Mouse (Mus musculus): ENCODE data around the gene Grin1.

Grin1 gene

DNA sequence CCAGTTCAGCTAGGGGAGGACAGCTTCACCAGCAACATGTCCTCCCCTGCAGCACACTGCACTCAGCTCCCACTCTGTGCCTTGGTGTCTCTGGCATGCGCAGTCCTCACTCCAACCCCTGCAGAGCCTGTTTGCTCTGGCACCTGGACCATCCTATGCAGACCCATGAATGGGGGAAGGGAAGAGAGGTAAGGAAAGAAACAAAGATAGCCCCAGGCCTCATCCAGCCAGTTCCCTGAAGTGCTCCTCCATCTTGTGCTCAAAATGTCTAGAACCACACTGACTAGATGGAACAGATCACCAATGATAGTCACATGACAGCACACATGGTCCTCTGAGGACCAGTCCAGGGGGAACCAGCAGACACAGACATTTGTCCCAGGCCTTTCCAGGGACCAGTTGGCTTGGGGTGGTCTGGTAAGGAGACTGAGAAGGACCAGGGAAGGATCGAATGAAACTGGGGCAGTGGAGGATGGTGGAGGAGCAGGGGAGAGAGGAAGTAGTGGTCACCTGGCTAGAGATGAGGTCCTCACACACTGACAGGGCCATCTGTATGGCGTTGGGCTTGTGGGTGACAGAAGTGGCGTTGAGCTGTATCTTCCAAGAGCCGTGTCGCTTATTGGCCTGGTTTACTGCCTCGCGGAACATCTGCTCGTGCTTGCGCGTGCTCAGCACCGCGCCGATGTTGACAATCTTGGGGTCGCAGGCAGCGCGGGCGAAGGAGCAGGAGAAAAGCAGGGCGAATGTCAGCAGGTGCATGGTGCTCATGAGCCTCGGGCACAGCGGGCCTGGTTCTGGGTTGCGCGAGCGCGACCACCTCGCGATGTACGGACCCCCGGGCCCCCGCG, 644 bp downstream of the Grin1 start:
- no peak for DNase-seq (ENCODE audit: low read depth, low spot score)

DNA sequence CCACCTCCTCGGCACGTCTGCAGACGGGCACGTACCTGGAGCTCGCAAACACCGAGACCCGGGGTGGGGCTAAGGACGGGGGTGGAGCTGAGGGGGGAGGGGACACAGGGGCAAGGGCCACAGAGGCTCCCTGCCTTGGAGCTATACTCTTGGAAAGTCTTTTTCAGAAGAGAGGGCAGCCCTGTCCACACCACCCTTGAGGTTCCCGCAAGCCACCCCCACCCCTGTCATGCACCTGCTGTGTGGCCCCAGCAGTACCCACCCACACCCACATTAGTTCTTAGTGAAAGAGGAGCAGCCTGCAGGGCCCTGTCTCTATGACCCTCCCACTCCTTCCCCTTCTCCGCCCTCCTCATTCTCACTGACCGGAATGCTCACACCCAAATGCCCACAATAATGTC, 7.5 kb downstream of the Grin1 start:
- DNase-seq (ENCODE audit: low read depth, low spot score) = no peak

DNA sequence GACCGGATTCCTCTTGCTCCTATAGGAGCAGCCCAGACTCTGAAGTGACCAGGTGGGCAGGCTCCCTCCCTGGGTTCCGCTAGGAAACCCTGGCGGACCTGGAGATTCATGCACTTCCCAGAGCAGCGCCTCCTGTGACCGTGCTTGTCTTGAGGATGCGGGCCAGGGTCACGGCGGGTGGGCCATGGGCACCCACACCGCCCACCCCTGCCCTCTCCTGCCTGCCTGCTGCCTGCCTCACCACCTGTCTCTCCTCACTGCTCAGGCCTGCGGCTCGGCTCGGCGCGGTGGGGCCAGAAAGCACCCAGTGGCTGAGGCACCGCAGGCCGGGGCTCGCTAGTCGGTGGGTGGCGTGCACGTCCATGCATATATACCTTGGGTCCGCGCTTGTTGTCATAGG, 8.0 kb downstream of the Grin1 start:
- DNase-seq (ENCODE audit: low read depth, low spot score) = no peak

DNA sequence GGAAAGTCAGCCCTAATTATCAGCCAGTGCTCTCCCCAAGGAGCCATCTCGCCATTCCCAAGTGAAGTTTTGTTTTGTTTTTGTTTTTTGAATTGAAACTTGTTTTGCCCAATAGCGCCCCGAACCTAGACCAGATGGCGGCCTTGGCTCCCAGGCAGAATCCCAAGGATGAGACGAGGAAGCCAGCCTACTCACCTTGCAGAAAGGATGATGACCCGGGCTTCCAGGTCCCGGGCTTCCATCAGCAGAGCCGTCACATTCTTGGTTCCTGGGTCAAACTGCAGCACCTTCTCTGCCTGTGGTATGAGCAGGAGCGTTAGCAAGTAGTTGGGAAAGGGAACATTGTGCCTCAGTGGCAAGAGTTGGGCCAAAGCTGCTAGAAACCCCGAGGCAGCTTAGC, 8.8 kb downstream of the Grin1 start:
- DNase-seq (ENCODE audit: low read depth, low spot score) = no peak

DNA sequence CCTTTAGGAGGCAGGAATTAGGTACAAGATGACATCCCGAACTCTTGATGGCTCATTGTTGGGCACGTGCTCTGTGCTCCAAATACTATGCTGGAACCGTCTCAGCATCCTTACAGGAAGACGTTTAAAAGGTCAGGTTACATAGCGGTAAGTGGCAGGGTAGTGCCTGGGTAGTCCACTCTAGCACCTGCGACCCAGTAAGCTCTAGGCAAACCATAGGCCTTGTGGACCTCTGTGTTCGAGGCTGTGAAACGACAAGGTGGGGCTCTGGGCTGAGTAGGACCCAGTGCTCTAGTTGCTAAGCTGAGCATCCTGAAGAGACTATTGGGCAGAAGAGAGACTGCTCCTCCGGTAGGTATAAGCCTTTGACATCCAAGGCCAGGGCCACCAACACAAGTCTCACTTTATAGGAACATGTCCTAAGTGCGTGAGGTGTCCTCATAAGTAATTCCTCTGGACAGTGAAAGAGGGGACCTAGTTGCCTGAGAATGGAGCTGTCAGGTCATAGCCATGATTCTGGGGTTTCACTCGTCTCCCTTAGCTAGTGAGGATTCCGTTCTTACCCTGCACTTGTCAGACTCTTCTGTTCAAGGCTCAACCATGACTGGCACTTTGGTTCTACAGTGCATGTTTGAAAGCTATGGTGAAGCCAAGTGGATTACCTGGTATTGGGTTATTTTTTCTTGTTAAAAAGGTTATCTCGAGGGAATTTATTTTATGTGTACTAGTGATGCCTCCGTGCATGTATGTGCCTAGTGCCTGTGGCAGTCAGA, 13.2 kb downstream of the Grin1 start:
- DNase-seq (ENCODE audit: low read depth, low spot score) = no peak

DNA sequence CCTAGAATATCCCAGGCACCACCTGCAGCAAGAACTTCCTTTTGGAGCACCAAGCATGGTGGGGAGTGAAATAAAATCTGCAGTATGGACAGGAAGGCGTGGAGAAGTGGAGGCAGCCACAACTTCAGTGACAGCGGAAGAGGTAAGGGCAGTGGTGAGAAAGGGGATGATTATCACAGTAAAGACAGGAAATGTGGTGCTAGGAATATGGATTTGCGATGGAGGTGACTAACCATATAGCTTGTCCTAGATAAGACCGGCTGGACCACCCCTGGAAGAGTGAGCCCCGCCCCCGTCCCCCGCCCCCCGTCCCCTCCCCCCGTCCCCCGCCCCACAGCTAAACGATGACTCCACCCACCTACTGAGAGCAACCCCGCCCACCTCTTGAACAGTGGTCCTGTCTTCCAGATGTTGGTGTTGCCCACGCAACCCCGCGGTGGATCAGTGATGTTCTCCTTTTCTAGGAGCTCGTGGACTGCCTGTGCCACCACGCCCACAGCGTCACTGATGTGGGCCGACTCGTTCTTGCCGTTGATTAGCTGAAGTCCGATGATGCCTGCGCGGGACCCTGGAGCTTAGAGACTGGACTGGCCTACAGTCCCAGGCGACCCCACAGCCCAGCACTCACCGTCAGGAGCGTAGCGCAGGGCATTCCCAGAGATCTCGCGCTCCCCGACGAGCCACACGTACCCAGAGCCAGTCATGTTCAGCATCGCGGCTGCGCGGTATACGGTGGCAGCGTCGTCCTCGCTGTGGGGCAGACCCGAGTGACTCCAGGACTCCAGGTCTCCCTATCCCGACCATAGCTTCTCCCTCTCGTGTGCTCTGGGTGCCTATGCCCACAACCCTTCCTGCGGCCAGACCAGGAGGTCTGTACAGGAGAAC, 14.1 kb downstream of the Grin1 start:
- no peak for DNase-seq (ENCODE audit: low read depth, low spot score)

DNA sequence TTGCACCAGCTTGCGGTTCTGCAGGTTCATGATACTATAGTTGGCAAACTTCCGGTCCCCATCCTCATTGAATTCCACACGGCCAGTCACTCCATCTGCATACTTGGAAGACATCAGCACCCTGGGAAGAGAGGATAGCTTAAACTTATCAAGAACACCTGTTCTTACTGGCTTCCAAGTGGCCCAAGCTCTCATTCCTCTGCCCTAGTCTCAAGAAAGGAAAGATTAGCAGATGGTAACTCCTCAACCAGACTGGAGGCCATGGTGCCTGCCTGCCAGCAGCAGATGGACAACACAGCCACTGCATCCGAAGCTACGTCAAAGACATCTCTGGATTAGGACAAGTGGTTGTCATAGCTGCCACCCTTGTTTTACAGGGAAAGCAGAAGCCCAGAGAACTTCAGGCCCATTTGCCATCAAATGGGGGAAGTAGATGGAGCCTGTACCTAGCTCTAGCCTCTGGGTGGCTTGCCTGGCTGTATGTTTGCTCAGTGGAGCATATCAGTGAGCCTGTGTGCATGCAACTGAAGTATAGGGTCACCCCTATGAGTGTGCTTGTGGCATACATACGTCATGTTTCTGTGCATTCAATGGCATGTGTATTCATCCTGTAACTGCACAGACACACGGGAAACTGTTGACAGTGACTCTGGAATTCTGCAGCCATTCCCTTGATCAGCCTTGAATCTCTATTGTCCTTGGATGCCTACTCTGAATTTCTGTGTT, 14.9 kb downstream of the Grin1 start:
- no peak for DNase-seq (ENCODE audit: low read depth, low spot score)

DNA sequence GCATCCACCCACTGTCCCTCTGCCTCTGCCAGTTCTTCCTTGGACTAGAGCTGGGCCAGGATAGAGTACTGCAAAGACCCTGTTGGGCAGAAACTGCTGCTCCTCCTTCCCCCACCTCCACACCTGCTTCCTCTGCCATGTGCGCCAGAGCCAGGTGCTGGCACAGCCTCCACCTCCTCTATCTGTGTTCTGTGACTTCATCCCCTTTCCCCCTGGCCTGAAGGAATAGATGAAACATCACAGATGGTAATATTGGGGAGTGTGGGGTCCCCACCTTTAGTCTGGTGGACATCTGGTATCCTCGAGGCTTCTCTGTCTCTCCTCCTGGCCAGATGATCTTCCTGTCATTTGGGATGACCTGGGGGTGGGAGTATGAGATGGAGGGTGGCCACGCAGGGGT, 15.5 kb downstream of the Grin1 start:
- no peak for DNase-seq (ENCODE audit: low read depth, low spot score)

DNA sequence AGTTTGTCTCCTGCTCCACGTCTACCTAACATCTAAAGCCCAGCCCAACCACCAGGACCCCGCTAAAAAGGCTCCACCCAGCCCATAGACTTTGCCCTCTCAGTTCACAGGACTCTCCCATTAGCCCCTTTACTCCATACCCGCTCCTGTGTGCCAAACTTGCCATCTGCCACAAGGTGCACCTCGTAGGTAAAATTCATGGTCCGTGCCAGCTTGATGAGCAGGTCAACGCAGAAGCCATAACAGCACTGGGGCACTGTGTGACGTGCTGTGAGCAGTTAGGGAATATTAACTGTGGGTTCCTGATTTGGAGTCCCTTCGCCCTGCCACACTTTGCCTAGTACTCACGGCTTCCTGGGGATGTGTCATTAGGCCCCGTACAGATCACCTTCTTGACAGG, 20.9 kb downstream of the Grin1 start:
- DNase-seq (ENCODE audit: low read depth, low spot score) = no peak

DNA sequence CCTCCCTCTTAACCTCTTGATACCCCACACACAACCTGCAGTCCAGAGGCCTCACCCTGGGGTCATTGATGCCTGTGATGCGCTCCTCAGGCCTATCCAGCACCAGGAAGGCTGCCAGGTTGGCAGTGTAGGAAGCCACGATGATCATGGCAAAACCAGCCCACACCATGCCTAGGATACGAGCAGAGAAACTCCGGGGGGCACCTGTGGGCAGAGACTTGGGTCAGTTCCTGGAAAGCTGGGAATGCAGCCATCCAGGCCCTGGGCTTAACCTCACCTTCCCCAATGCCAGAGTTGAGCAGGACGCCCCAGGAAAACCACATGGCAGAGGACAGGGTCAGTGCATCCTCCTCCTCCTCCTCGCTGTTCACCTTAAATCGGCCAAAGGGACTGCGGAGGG, 21.9 kb downstream of the Grin1 start:
- no peak for DNase-seq (ENCODE audit: low read depth, low spot score)

DNA sequence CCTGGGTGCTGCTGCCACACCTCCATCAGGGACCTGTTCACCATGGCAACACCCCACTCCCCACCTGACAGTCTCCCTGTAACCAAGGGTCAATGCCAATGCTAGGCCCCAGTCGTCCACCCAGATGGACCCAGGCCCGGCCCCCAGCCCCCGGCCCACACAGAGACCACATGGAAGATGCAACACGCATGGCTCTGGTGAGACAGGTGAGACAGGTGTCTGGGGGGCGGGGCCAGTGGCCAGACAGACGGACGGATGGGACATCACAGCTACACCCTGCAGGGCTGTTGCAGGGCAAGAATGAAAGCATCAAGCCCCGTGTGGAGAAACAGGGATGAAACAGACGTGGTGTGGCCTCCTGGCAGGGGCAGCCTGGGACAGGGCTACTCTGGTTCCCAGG, 25.3 kb downstream of the Grin1 start:
- DNase-seq (ENCODE audit: low read depth, low spot score) = no peak

DNA sequence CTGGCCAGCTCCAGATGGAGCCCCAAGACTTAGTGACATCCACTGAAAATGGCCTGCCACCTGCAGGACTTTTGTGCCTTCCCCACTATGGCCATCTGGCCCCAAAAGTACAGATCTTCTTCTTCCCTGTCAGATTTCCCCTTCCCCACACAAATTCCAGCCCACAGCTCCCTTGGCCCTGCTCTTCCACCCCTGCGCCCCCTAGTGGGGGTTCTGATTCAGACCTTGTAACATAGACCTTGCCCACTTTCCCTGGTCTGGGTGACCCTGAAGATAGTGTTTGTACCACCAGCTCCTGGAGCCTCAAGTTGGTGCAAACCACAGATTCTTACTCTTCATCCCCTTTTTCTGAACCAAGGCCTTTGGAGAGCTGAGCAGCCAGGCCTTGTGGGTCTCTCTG, 26.1 kb downstream of the Grin1 start:
- DNase-seq (ENCODE audit: low read depth, low spot score) = peak; percentile 49

DNA sequence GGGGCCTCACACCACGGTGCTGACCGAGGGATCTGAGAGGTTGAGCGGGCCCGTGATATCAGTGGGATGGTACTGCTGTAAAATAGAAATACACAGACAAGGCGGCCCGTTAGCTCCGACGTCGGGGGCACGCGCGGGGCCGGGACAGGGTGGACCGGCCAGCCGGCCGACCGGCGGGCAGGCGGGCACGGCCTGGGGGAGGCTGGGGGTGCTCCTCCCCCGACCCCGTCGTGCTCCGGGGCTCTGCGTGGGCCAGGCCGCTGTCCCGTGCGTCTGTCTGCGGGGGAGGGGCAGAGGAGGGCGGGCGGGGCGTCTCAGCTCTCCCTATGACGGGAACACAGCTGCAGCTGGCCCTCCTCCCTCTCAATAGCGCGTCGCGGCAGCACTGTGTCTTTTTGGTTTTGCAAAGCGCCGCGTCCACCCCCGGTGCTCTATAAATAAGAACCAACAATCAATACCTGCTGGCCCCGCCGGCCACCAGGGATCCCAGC, 26.9 kb downstream of the Grin1 start:
- DNase-seq (ENCODE audit: low read depth, low spot score) = no peak

DNA sequence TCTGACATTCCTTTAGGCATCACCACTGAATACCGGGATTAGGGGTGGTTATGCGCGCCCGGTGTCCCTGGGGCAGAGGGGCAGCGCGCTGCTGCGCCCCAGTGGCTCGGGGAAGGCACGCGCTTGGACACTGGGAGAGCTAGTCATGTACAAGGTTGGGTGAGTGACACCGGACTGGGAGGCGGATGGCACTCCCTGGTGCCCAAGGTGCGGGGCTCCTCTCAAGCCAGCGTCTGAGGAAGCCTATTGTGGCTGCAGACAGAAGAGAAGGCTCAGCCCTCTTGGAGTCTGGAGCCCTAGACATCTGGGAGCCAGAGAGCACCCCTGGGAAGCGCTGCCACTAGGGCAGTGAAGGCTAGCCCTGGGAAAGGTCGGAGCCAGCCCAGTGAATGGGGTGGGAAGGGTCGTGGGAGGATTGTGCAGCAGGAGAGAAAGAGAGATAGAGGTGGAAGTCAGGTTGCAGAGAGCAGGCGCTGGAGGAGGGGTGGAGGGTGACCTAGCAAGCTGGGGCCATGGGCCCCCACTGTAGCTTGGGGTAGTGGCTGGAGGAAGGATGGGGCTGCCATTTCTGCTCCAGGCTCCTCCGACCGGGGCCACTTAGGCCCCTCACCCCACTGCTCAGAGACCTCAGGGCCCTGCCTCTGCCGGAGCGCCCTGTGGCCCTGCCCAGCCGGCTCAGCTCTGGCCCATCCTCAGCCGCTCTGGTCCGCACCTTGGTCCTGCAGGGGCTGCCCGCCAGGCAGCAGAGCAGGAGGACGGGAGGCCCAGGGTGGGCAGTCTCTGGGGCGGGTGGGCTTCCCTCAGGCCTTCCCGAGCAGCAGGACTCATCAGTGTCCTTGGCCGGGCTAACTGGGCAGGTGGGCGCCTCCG, 27.6 kb downstream of the Grin1 start:
- no peak for DNase-seq (ENCODE audit: low read depth, low spot score)

DNA sequence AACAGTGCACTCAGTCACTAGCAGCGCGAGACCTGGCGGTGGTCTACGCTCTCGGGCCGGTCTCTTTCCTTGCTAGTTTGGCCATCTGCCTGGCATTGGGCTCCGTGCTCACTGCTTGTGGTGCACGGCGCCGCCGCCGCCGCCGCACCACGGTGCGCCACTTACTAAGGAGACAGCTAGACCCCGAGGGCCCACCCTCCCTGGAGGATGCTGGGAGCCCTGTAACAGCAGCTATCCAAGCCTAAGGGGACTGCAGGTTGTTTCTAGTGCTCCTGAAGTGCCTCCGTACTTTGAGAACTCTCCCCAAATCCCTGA, 28.2 kb downstream of the Grin1 start:
- DNase-seq (ENCODE audit: low read depth, low spot score) = no peak

DNA sequence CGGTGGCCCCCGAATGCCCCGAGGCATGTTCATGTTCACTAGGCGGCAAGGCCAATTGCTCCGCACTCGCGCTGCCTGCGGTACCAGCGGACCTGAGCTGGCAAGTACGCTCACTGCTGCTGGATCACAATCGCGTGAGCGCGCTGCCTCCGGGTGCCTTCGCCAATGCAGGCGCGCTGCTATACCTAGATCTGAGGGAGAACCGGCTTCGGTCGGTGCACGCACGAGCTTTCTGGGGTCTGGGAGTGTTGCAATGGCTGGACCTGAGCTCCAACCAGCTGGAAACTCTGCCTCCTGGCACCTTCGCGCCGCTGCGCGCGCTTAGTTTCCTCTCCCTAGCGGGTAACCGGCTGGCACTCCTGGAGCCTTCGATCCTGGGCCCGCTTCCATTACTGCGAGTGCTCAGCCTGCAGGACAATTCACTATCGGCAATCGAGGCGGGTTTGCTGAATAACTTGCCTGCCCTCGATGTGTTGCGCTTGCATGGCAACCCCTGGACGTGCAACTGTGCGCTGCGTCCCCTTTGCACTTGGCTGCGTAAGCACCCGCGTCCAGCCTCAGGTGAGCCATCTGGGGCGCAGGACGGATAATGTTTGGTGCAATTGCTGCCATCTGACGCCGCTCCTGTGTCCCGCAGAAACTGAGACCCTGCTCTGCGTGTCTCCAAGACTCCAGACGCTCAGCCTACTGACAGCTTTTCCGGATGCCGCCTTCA, 28.7 kb downstream of the Grin1 start:
- no peak for DNase-seq (ENCODE audit: low read depth, low spot score)

DNA sequence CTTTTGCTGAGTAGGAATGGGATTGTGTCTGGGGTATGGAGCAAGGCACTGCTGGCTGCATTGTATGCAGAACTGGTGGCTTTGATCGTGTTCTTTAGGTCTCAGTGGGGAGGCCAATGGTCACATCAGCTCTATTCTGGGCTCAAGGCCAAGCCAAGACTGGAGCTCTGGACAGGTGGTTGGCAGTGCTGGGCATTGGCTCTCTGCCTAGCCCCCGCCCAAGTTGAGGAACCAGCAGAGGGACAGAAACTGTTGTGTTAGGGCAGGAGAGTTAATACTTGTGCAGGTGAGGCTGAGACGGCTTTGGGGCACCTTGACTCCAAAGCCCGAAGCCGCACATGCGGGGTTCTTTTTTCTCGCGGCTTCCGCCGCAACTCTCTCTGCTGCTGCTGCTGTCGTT, 29.3 kb downstream of the Grin1 start, which contains the start of gene Lrrc26:
Gene Lrrc26, plus strand, starts transcription at position 265 of the 400 bp plus-strand sequence.
- DNase-seq (ENCODE audit: low read depth, low spot score) = no peak

DNA sequence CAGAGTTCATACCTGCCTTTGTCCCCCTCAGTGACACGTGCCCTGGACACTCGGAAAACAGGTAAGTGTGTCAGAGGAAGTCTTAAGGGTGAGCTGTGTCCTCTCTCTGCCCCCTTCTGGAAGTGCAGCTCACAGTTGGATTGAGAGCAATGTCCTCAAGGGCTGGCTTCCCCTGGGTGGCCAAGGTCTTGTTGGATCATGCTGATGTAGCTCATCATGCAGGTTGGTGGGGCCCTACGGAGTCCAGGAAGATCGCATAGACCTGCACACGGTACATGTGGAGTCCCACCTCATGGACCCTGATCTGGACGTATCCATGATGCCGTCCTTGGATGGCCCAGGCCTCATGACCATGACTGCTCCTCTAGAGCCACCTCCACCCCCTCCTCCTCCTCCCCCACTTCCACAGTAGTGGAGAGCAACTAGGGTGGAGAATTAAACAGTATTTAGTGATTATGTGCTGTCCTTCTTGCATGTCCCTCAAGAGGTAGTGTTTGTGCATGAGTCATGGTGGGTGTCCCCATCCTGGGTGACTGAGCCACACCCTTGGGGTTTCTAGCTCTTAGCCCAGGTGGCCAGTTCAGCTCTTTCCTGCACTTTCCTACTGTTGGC, 30.1 kb downstream of the Grin1 start:
- no peak for DNase-seq (ENCODE audit: low read depth, low spot score)

DNA sequence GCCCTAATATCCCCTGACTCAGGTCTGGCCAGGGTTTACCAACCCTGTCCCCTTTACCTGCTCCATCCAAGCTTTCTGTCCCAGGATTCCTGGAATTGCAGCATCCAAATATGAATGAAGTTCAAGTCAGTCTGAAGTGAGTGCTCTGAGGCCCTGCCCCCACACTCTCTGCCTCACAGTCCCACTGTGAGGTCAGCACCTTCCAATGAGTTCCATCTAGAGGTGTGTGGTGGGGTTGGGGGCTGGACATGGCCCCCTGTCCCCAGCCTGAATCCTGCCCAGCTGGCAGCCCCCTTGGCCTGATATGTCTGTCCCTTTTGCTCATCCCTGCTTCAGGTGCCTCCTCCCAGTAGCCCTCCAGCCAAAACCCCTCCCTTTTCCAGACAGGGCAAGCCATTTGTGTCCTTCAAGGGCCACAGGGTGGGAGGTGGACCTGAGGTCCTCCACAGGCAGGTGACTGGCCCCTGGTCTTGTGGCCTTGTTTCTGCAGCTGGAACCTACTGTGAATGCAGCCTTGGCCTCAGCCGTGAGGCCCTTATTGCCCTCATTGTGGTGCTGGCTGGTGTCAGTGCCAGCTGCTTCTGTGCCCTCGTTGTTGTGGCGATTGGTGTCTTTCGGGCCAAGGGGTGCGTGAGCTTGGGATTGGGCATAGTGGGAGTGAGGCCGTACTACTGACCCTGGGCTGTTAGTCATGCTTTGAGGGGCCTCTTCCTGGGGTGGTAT, 30.9 kb downstream of the Grin1 start, which contains the start of gene Tmem210:
Gene Tmem210, plus strand, starts transcription at position 219 of the 723 bp plus-strand sequence.
- no peak for DNase-seq (ENCODE audit: low read depth, low spot score)
